In the genomic region with DNA sequence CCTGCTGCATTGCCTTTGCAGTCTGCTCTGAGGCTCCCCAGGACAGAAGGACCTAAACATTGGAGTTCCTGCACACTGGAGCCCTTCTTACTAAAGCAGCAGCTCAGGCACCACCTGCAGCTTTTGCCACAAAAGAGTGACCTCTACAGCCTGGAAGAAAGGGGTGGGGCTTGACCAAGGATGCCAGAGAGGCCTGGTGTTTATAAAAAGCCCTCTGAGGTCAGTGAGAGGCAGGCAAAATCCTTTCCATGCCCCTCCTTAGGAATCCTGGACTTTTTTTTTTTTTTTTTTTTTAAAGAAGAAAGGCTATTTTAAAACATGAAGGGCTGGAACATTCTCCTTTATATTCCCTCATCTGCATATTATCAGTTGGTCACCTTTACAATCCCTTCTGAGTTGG, we compare ENCODE assay signal across 11 mouse cellular contexts. TPM values are rescaled to one million over a fixed set of nuclear protein-coding genes. Genes with fewer than 3 reads are reported as not detected.
DNase-seq lines count a peak whose midpoint lies in the region; ATAC-seq and TF ChIP-seq lines count a peak whose summit lies in the region.
"Had no signal": no experiment of that assay in that cellular context is flagged by ENCODE, and none has a peak within 500 bp of the region (broad histone marks: within the 10 kb centered on the region; RNA-seq: fewer than 3 reads in every experiment).

No protein-coding gene starts in this region.

- TF ChIP-seq CTCF in left cerebral cortex, adult 2 months (IDR thresholded peaks at IDR 0.05) = no peak

- H3K9me3 ChIP-seq in heart, embryonic 10.5 days = no peaks in the 10 kb centered on the region
- H3K9me3 ChIP-seq in midbrain, embryonic 13.5 days = no peaks in the 10 kb centered on the region
- H3K9me3 ChIP-seq: liver, embryonic 12.5 days had no signal

- H3K27me3 ChIP-seq in heart, embryonic 10.5 days (ENCODE audit: insufficient read depth, poor library complexity, severe bottlenecking) = no peaks in the 10 kb centered on the region
- no peaks in the 10 kb centered on the region for H3K27me3 ChIP-seq in midbrain, embryonic 13.5 days
- H3K27me3 ChIP-seq: CH12.LX; liver, embryonic 12.5 days had no signal

- intact Hi-C loops in heart, postnatal 36 days (cut with DNase I) = no loop called here
- intact Hi-C loops in left cerebral cortex, adult 2 months (cut with DNase I) = no loop called here

- ATAC-seq in midbrain, embryonic 13.5 days = no peak
- ATAC-seq: liver, embryonic 12.5 days had no signal

- peaks cover 90% of the 10 kb centered on the region for H3K4me1 ChIP-seq in heart, embryonic 10.5 days
- peaks cover 94% of the 10 kb centered on the region for H3K4me1 ChIP-seq in midbrain, embryonic 13.5 days (replicated peaks)

- peak overlapping the region; percentile 72 for H3K27ac ChIP-seq in heart, embryonic 10.5 days
- H3K27ac ChIP-seq in left cerebral cortex, adult 2 months = peak overlapping the region; percentile 79; the same call in 1 of the 2 replicates
- peak overlapping the region; percentile 79 for H3K27ac ChIP-seq in midbrain, embryonic 13.5 days
- H3K27ac ChIP-seq: liver, embryonic 12.5 days had no signal

- no peak overlapping the region for H3K9ac ChIP-seq in midbrain, embryonic 13.5 days (replicated peaks)
- H3K9ac ChIP-seq: liver, embryonic 12.5 days had no signal

- H3K36me3 ChIP-seq in heart, embryonic 10.5 days = peaks cover 27% of the 10 kb centered on the region
- no peaks in the 10 kb centered on the region for H3K36me3 ChIP-seq in midbrain, embryonic 13.5 days

- no peak overlapping the region for H3K4me2 ChIP-seq in midbrain, embryonic 13.5 days (replicated peaks)
- H3K4me2 ChIP-seq: liver, embryonic 12.5 days had no signal

- no peak for DNase-seq in heart, embryonic 10.5 days (ENCODE audit: low spot score)
- no peak for DNase-seq in heart, postnatal 36 days
- DNase-seq in left cerebral cortex, adult 2 months (ENCODE audit: extremely low spot score in 1 of 2, low spot score in 2 of 2) = no peak
- DNase-seq in left cerebral cortex, adult 9 months (ENCODE audit: low spot score in 2 of 2) = no peak
- DNase-seq in R1 (ENCODE audit: low read depth, low spot score) = peak; percentile 83
- no peak for DNase-seq in left cerebral cortex, adult 8-10 months (ENCODE audit: low spot score in 2 of 2)
- DNase-seq in layer of hippocampus, adult 11-12 months (ENCODE audit: low spot score) = no peak
- DNase-seq: thymus, adult 2 months had no signal

- peak overlapping the region; percentile 1; the same call in 1 of the 2 replicates for H3K4me3 ChIP-seq in heart, embryonic 10.5 days
- H3K4me3 ChIP-seq in left cerebral cortex, adult 2 months = no peak overlapping the region
- no peak overlapping the region for H3K4me3 ChIP-seq in midbrain, embryonic 13.5 days (replicated peaks)
- H3K4me3 ChIP-seq: liver, embryonic 12.5 days had no signal

RNA-seq across cellular contexts. Expression of gene Ssbp3, which starts 42.7 kb away (rescaled TPM):
- 69.6 and 139 TPM in 2 replicates for polyA plus RNA-seq in heart, embryonic 10.5 days (2016; fragmentation: Nextera tagmentation; extraction: Ambion mirVana)
- total RNA-seq in heart, postnatal 36 days (2021) = 10 to 100 TPM; 38.7 to 39.4 TPM
- 100 to 1,000 TPM; 181 to 187 TPM for total RNA-seq in left cerebral cortex, adult 2 months (2021)
- 192 and 229 TPM in 2 replicates for polyA plus RNA-seq in midbrain, embryonic 13.5 days (2015; fragmentation: Nextera tagmentation; extraction: Ambion mirVana)
- 100 to 1,000 TPM; 171 to 199 (median 187) TPM for total RNA-seq in left cerebral cortex, adult 8-10 months (2022)

Comparison
In these comparisons a context has a peak if more than half of its experiments do, and no peak if none do; other contexts are left out.
1. RNA of gene Ssbp3, which starts 42.7 kb away (total RNA-seq): 171 to 199 TPM in left cerebral cortex, adult 8-10 months and 181 to 187 TPM in left cerebral cortex, adult 2 months; 38.7 to 39.4 TPM in heart, postnatal 36 days; every median in the first group is over 4 times any median in the second.
2. Peak in every context shown above with its lines, with median percentiles within 50 percentile points of each other: H3K27ac ChIP-seq.